Mouse (Mus musculus) bone marrow macrophage, adult 2 months (primary cell): ENCODE measurements around the gene B4galt2.

Experiments used
- CTCF ChIP-seq: IDR thresholded peaks from 2 replicates; pipeline ENCODE4 v1.5.1; 2012; ENCODE audit warnings: low read depth, mild to moderate bottlenecking, low read length, moderate library complexity
- POLR2A ChIP-seq: IDR thresholded peaks from 2 replicates; pipeline ENCODE4 v1.6.1; 2012; ENCODE audit warnings: mild to moderate bottlenecking, low read depth, low read length, borderline replicate concordance

DNA sequence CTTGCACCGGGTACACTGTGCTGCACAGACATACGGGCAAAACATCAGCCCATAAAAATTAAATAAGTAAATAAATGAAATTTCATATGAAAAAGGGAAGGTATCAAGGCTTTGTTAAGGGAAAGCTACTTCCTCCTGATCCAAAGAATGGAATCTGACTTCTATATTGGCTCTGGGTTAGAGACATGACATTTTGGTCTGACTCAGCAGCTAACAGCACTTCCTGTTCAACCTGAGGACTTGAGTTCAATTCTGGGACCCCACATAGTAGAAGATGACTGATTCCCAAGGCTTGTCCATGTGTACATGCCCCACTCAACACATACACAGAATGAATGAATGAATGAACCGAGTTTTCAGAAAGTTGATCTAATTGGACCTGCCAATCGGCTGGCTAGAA is 34.6 kb upstream of the B4galt2 start:
- TF ChIP-seq CTCF (no peak), POLR2A (no peak)
